Mouse (Mus musculus) neural tube, embryonic 13.5 days (tissue): ENCODE measurements around the gene Zfp775. TPM values are rescaled to one million over a fixed set of nuclear protein-coding genes. Genes with fewer than 3 reads are reported as not detected.

ENCODE experiments used
- ATAC-seq: fragments of 200-750 bp; cut with Nextera tagmentation; 2 replicates; pipeline ENCODE4 v1.8.0; 2017; ENCODE audit warnings: low read depth, mild to moderate bottlenecking, moderate TSS enrichment, moderate library complexity
- H3K27ac ChIP-seq: fragments of 300-500 bp; sonication (generic); replicated peaks from 2 replicates; pipeline ENCODE4 v1.5.1; 2015; ENCODE audit warnings: moderate library complexity, mild to moderate bottlenecking, inconsistent platforms
- H3K27me3 ChIP-seq: fragments of 300-500 bp; sonication (generic); 2 replicates; pipeline ENCODE4 v1.6.1; 2015; ENCODE audit warnings: mild to moderate bottlenecking, inconsistent platforms
- H3K36me3 ChIP-seq: fragments of 300-500 bp; sonication (generic); 2 replicates; pipeline ENCODE4 v1.6.1; 2015; ENCODE audit warnings: mild to moderate bottlenecking, inconsistent platforms
- H3K4me1 ChIP-seq: fragments of 300-500 bp; sonication (generic); replicated peaks from 2 replicates; pipeline ENCODE4 v1.6.1; 2015; ENCODE audit warnings: inconsistent platforms
- H3K4me2 ChIP-seq: fragments of 300-500 bp; sonication (generic); 2 replicates; pipeline ENCODE4 v1.6.1; 2015; ENCODE audit warnings: inconsistent platforms, mild to moderate bottlenecking, moderate library complexity
- H3K4me3 ChIP-seq: fragments of 300-500 bp; sonication (generic); 2 replicates; pipeline ENCODE4 v1.5.1; 2015; ENCODE audit warnings: mild to moderate bottlenecking, inconsistent platforms
- H3K9ac ChIP-seq: fragments of 300-500 bp; sonication (generic); 2 replicates; pipeline ENCODE4 v1.6.1; 2015; ENCODE audit warnings: moderate library complexity, mild to moderate bottlenecking, inconsistent platforms
- H3K9me3 ChIP-seq: fragments of 300-500 bp; sonication (generic); 2 replicates; pipeline ENCODE4 v1.6.1; 2016; ENCODE audit warnings: inconsistent platforms
- WGBS: fragments of 180-500 bp; shearing (Covaris S2); methylation state at CpG from one replicate; pipeline ENCODE4 v1.1.7; 2015; 5-methylcytosine and 5-hydroxymethylcytosine counted together
- polyA plus RNA-seq: library from polyadenylated mRNA; unstranded; fragments of >200 nt; fragmentation: Nextera tagmentation; extraction: Ambion mirVana; gene quantifications from 2 replicates; pipeline ENCODE4 v1.2.1, GENCODE M21; 2015

Zfp775 gene
- polyA plus RNA-seq, 1 experiment from 2014 or later, result 15.7 TPM

GRCm38 (mm10) chr6:48658721-48659120 lies 56.9 kb downstream of the Zfp775 start:
- WGBS, result 87% methylated on average over 5 of the region's 5 CpGs
- no peaks in the 10 kb centered on the region for H3K4me1 ChIP-seq
- no peak for ATAC-seq
- H3K4me3 ChIP-seq, result no peak overlapping the region
- no peaks in the 10 kb centered on the region for H3K36me3 ChIP-seq
- H3K27ac ChIP-seq, result no peak overlapping the region
- no peak overlapping the region for H3K4me2 ChIP-seq
- no peak overlapping the region for H3K9ac ChIP-seq
- no peaks in the 10 kb centered on the region for H3K27me3 ChIP-seq
- no peaks in the 10 kb centered on the region for H3K9me3 ChIP-seq

GRCm38 (mm10) chr6:48664750-48665149 lies 62.9 kb downstream of the Zfp775 start:
- Histone ChIP-seq H3K4me2 (no peak overlapping the region), H3K36me3 (no peaks in the 10 kb centered on the region), H3K27ac (no peak overlapping the region), H3K4me3 (no peak overlapping the region), H3K4me1 (no peaks in the 10 kb centered on the region), H3K9ac (no peak overlapping the region), H3K27me3 (no peaks in the 10 kb centered on the region), H3K9me3 (no peaks in the 10 kb centered on the region)
- 91% methylated on average over 4 of the region's 4 CpGs for WGBS
- no peak for ATAC-seq

GRCm38 (mm10) chr6:48665471-48665870 lies 63.6 kb downstream of the Zfp775 start:
- 93% methylated on average over 9 of the region's 9 CpGs for WGBS

DNA sequence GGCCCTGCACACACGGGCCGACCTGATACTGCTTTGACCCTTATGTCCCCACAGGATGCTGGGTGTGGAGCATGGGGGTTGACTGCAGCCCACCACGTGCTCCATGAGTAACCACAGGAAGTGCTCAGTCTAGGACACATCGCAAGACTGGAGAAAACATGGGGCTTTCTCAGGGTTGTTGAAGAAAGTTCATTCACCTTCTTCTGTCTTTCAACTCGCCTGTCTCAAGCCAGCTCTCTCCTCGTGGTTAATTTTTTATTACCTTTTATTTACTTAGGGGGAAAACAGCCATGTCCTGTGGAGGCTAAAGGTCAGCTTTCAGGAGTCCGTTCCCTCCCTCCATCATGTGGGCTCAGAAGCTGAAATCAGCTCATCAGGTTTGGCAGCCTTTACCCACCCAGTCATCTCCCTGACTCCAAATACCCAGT lies 64.3 kb downstream of the Zfp775 start:
- 56% methylated on average over 7 of the region's 7 CpGs for WGBS
- no peaks in the 10 kb centered on the region for H3K4me1 ChIP-seq
- no peak overlapping the region for H3K4me2 ChIP-seq

More at GRCm38 (mm10) chr6:48665471-48665870, 63.6 kb downstream of the Zfp775 start:
- H3K9me3 ChIP-seq, result no peaks in the 10 kb centered on the region
- H3K4me1 ChIP-seq, result no peaks in the 10 kb centered on the region
- ATAC-seq, result no peak
- no peak overlapping the region for H3K27ac ChIP-seq
- no peaks in the 10 kb centered on the region for H3K27me3 ChIP-seq
- H3K36me3 ChIP-seq, result no peaks in the 10 kb centered on the region
- H3K4me2 ChIP-seq, result no peak overlapping the region
- H3K9ac ChIP-seq, result no peak overlapping the region
- no peak overlapping the region for H3K4me3 ChIP-seq

GRCm38 (mm10) chr6:48668022-48668421 lies 66.2 kb downstream of the Zfp775 start:
- H3K4me2 ChIP-seq, result no peak overlapping the region
- no peaks in the 10 kb centered on the region for H3K36me3 ChIP-seq
- no peaks in the 10 kb centered on the region for H3K9me3 ChIP-seq
- no peak overlapping the region for H3K27ac ChIP-seq
- no peaks in the 10 kb centered on the region for H3K4me1 ChIP-seq
- no peak overlapping the region for H3K9ac ChIP-seq
- no peaks in the 10 kb centered on the region for H3K27me3 ChIP-seq
- no peak for ATAC-seq
- no peak overlapping the region for H3K4me3 ChIP-seq

More for the DNA sequence above, 64.3 kb downstream of the Zfp775 start:
- no peak for ATAC-seq
- Histone ChIP-seq H3K27ac (no peak overlapping the region), H3K9ac (no peak overlapping the region), H3K27me3 (no peaks in the 10 kb centered on the region), H3K9me3 (no peaks in the 10 kb centered on the region), H3K36me3 (no peaks in the 10 kb centered on the region), H3K4me3 (no peak overlapping the region)

DNA sequence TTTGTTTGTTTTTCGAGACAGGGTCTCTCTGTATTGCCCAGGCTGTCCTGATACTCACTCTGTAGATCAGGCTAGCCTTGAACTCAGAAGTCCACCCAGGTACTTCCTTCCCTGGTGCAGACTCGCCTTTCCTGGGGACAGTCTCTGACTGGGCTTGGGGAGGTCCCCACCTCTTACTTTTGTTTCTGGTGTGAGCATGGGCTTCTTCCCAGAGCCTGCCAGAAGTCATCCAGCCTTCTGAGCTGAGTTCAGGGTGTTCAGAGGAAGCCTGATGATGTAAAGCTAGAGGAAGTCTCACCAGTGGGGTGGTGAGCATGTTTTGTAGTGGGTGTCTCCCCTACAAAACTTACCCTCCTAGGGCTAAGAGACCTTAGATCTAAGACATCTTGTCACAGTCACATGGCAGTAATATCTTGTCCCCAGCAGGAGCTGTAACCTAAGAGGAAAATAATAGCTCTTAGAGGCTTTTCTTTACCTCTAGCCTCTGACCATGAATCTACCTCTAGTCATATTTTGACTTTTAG lies 67.6 kb downstream of the Zfp775 start:
- no peak overlapping the region for H3K4me2 ChIP-seq
- 63% methylated on average over 2 of the region's 2 CpGs for WGBS
- no peak overlapping the region for H3K9ac ChIP-seq
- ATAC-seq, result no peak
- no peaks in the 10 kb centered on the region for H3K27me3 ChIP-seq
- no peak overlapping the region for H3K4me3 ChIP-seq
- H3K4me1 ChIP-seq, result no peaks in the 10 kb centered on the region
- H3K9me3 ChIP-seq, result no peaks in the 10 kb centered on the region
- no peaks in the 10 kb centered on the region for H3K36me3 ChIP-seq
- H3K27ac ChIP-seq, result no peak overlapping the region

Other genes starting within 250 kb of the Zfp775 start
- gene Krba1, start 206.5 kb upstream of the Zfp775 start, polyA plus RNA-seq, result 23.8 and 27.4 TPM in 2 replicates
- 21.0 and 22.6 TPM in 2 replicates for gene Zfp467, start 156.2 kb upstream of the Zfp775 start, polyA plus RNA-seq
- 0.31 and 0.43 TPM in 2 replicates for gene Sspo, start 153.8 kb upstream of the Zfp775 start, polyA plus RNA-seq
- 177 and 203 TPM in 2 replicates for gene Atp6v0e2, start 64.4 kb upstream of the Zfp775 start, polyA plus RNA-seq
- 20.7 and 24.0 TPM in 2 replicates for gene Lrrc61, start 47.3 kb upstream of the Zfp775 start, polyA plus RNA-seq
- gene Rarres2, start 29.3 kb upstream of the Zfp775 start, polyA plus RNA-seq, result 9.2 and 10.9 TPM in 2 replicates
- gene Gm45021, start 12.5 kb upstream of the Zfp775 start, polyA plus RNA-seq, result not detected in 2 replicates
- gene Repin1, start 8.2 kb upstream of the Zfp775 start, polyA plus RNA-seq, result 38.0 and 40.3 TPM in 2 replicates
- gene Gm44965, start 8.1 kb upstream of the Zfp775 start, polyA plus RNA-seq, result not detected in 2 replicates
- 11.2 and 12.7 TPM in 2 replicates for gene AI854703, start 24.7 kb downstream of the Zfp775 start, polyA plus RNA-seq
- 0.74 TPM in 2 replicates for gene Gimap8, start 45.2 kb downstream of the Zfp775 start, polyA plus RNA-seq
- 1.6 and 2.7 TPM in 2 replicates for gene Gimap9, start 74.1 kb downstream of the Zfp775 start, polyA plus RNA-seq
- gene Gimap4, start 82.5 kb downstream of the Zfp775 start, polyA plus RNA-seq, result 2.9 and 3.3 TPM in 2 replicates
- 10.9 and 11.6 TPM in 2 replicates for gene Gimap6, start 106.2 kb downstream of the Zfp775 start, polyA plus RNA-seq
- 0.95 TPM in 1 of 2 replicates, not detected in the other for gene Gm28053, start 116.5 kb downstream of the Zfp775 start, polyA plus RNA-seq
- gene Gimap7, start 116.6 kb downstream of the Zfp775 start, polyA plus RNA-seq, result not detected in 2 replicates
- 8.6 and 8.7 TPM in 2 replicates for gene Gimap1, start 137.0 kb downstream of the Zfp775 start, polyA plus RNA-seq
- 2.0 TPM in 2 replicates for gene Gimap5, start 144.1 kb downstream of the Zfp775 start, polyA plus RNA-seq
- not detected in 2 replicates for gene Gimap3, start 168.8 kb downstream of the Zfp775 start, polyA plus RNA-seq
- 22.8 and 30.5 TPM in 2 replicates for gene Tmem176a, start 238.9 kb downstream of the Zfp775 start, polyA plus RNA-seq
- gene Tmem176b, start 239.4 kb downstream of the Zfp775 start, polyA plus RNA-seq, result 127 and 151 TPM in 2 replicates